Mouse (Mus musculus) natural killer cell, adult 2 months (primary cell): ENCODE measurements around the gene Rora.

Experiments
- DNase-seq, 2 experiments: peaks; one replicate each; pipeline ENCODE4 v3.0.0; 2022; ENCODE audit warnings: low spot score in 2 of 2

The Rora gene

GRCm38 (mm10) chr9:69226424-69226823, 572.8 kb downstream of the Rora start:
- DNase-seq: no peak

DNA sequence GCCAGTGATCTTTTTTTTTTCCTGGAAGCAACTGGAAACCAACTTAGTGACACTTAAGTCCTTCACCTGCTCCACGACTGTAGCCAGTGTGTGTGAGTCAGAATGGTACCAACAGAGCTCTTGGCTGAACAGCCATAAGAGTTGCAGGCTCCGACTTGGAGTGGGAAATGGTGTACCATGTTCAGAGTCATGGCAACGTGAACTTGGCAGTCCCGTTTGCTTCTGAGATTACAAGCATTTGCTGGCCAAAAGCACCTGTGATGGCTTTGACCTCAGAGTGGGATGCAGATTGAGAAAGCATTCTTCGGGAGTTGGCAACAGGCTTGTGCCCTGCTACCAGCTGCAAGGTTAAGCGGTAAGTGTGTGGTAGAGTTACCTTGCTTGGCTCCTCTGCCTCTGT, 574.2 kb downstream of the Rora start:
- DNase-seq: no peak

DNA sequence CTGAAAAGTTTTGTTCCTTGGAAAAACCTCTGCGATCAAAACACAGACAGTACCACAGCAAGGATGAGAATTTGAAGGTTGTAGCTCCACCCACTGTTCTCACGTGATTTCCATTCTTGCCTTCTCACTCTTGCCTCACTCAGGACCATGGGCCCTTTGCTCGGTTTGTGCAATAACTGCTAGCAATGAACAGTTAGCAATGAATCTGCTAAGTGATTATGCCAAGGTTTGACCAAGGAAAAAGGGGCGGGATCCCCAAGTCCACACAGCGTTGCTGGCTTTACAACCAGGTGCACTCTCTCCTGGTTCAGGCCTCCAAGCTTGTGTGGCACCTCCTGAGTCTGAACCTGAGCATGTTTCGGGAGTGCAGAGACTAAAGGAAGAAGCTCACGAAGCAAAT, 576.3 kb downstream of the Rora start:
- DNase-seq: no peak

- no peak for DNase-seq
Measured at GRCm38 (mm10) chr9:69234526-69234925, 580.9 kb downstream of the Rora start.

DNA sequence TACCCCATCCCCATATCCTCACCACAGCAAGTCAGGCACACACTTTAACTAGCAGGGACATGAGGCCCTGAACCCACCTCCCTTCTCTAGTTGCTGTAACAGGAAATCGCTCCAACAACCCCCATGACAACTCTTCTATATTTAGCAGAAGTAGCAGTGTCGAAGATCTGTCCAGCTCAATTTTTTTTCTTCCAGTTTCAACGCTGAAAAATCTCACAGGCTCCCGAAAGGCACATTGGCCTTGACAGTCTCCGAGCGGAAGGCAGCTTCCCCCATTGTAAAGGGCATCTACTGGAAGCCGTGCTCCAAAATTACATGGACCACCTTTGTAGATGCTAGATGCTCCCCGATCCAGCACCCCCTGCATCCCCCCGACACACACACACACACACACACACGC, 583.7 kb downstream of the Rora start:
- DNase-seq: no peak

DNA sequence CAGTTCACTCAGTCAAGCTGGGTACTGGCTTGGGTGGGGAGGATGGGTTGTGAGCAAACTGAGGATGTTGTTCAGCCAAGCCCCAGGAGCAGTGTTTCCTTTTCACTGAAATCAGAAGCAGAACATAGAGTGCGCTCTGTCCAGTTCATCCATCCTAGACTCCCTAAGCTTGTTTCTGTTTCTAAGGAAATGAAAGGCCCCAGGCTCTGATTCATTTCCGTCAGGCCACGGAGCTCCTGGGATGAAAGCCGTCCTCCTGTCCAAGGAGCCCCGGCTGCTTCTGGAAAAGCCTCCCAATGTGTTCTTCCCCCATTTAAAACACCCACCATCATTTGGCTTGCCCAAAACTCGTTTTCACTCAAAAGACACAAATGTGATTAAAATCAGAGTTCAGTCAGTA, 589.0 kb downstream of the Rora start:
- DNase-seq: no peak

DNA sequence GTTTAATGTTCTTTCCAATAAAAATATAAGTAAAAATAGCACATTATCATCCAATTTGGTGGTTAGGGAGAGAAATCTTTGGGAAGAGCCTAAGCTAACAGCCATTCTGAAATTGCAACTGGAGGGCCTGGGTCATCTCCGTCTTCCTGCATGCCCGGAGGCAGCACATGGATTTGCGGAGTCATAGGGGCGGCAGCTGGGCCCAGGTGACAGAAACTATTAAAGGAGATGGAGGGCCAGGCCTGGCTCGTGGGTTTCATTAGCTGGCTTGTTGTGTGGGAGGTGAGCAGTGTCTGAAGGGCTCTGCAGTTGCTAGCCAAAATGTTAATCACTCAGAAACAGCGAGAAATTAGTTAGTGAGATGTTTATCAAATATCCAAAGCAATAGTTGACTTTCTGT, 590.0 kb downstream of the Rora start:
- DNase-seq: no peak

GRCm38 (mm10) chr9:69246225-69246624, 592.6 kb downstream of the Rora start:
- no peak for DNase-seq

GRCm38 (mm10) chr9:69249586-69249985, 596.0 kb downstream of the Rora start:
- DNase-seq: no peak

DNA sequence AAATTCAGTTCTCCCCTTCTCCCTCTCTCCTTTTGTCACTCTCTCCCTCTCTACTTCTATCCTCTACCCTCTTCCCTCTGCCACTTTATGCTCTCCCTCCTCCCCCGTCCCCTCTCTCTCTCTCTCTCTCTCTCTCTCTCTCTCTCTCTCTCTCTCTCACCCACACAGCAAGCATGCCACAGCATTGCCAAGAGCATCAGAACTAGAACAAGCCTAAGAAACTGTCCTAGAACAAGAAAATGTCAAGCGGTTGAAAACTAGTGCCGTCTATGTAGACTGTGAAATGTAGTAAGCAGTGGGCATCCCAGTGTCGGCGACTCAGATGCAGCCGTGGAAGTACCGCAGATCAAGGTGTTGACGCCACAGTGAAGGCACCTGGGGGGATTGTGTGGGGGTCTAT, 596.7 kb downstream of the Rora start:
- DNase-seq: no peak

DNA sequence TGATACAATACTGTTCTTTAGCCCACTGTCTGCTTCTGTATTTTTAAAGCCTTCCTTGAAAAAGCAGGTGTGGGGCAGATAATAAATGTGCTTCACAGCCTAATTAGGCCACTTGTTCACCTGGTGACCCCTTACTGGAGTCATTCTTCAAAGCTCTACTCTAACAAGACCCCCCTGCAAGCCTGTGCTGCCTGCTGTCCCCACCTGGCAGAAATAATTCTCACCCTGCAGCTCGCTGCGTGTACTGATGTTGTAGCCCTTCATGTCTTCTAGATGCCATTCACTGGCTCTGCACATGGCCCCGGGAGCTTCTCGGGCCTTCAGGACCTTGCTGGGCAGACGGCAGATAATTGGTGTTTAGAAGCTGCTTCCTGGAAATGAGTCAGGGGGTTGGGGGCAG, 604.9 kb downstream of the Rora start:
- no peak for DNase-seq

- no peak for DNase-seq
Measured at GRCm38 (mm10) chr9:69259382-69259781, 605.8 kb downstream of the Rora start.

DNA sequence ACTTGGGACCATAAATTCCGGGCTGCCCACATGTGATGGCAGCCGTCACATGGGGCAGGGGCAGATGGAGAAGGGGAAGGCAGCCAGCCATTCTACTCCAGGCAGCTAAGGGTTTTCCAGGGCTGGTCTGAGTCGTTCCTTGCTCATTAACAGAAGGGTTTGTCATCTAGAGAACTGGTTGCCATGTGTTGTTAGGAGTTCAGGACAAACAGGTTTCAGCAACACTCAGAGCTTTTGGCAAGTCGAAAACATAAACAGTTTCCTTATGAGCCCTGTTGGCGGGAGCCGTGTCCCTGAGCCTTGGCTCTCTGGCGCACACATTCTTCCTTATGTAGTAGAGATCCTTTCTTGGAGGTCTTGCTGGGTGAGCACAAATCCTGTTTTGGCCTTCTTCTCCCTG, 611.6 kb downstream of the Rora start:
- DNase-seq: no peak

GRCm38 (mm10) chr9:69270374-69270773, 616.8 kb downstream of the Rora start:
- DNase-seq: no peak

DNA sequence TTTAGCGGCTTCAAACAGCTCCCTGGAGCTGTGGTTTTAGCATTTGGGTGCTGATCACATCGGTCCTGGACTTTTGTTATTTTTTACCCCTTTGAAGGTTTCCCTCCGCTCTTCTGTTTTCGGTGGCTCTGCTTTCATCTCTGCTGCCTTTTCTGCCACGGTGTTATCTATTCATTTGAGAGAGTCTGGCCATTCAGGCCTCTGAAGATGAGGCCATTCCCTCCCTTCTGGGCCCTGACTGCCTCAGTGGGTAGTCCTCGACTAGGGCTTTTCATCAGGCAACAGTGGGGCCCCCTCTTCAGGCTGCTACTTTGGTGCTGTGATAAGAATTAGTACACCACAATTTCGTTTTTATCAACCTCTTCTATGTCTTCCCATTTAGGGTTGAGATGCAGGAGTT, 617.3 kb downstream of the Rora start:
- DNase-seq: no peak

DNA sequence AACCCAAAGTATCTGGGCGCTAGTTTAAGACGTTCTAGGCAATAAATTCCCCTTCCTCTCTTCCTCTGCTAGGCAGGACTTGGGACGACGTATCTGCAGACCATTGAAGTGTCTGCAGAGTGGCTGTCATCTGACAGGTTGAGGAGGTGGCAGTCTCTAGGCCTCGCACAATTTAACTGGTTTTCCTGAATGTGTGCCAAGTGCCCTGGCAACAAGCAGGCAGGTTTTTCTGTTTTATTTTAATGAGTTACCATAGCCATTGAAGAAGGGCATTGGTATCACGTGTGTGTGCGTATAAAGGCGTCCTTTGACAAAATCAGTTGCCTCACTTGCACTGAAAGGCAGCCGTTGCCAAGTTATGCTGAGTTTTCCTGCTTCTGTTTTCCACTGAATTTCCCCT, 619.3 kb downstream of the Rora start:
- DNase-seq: no peak

- no peak for DNase-seq
Measured at GRCm38 (mm10) chr9:69274766-69275485, 621.3 kb downstream of the Rora start.

DNA sequence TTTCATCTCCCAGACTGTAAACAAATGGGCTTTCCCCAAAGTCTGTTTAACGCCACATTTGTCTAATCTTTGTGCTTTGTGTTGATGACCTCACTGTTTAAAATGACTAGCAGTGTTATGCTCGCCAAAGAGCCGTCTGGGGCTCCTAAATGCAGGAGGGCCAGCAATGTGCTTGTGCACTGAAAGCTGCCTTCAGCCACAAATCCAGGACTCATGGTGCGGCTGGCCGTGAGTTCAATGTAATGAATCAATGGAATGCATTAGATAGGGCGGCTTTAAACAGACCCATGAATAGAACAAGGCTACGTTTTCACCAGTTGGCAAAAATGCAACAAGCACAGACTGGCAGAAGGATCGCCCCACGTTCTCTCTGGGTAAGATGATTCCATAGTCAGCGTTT, 623.7 kb downstream of the Rora start:
- DNase-seq: no peak

DNA sequence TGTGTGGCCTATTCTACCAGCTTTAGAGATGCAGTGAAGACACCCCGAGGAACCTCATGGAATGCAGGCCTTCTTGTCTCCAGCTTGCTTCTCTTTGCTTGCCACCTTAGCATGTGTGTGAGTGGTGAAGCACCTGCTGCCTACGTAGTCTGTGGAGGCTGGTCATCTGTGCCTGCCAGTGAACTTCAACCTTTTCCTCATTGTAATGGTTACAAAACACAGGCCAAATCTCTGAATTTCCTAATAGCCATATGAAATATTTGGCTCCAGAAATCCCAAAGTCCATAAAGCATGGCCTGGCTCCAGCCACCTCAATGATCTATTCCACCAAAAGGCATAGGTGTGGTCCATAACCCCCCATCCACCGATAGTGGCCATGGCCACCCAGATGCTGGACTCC, 631.4 kb downstream of the Rora start:
- DNase-seq: no peak

- no peak for DNase-seq
Measured at GRCm38 (mm10) chr9:69288113-69288512, 634.5 kb downstream of the Rora start.

- DNase-seq: no peak
Measured at GRCm38 (mm10) chr9:69288586-69288985, 635.0 kb downstream of the Rora start.

DNA sequence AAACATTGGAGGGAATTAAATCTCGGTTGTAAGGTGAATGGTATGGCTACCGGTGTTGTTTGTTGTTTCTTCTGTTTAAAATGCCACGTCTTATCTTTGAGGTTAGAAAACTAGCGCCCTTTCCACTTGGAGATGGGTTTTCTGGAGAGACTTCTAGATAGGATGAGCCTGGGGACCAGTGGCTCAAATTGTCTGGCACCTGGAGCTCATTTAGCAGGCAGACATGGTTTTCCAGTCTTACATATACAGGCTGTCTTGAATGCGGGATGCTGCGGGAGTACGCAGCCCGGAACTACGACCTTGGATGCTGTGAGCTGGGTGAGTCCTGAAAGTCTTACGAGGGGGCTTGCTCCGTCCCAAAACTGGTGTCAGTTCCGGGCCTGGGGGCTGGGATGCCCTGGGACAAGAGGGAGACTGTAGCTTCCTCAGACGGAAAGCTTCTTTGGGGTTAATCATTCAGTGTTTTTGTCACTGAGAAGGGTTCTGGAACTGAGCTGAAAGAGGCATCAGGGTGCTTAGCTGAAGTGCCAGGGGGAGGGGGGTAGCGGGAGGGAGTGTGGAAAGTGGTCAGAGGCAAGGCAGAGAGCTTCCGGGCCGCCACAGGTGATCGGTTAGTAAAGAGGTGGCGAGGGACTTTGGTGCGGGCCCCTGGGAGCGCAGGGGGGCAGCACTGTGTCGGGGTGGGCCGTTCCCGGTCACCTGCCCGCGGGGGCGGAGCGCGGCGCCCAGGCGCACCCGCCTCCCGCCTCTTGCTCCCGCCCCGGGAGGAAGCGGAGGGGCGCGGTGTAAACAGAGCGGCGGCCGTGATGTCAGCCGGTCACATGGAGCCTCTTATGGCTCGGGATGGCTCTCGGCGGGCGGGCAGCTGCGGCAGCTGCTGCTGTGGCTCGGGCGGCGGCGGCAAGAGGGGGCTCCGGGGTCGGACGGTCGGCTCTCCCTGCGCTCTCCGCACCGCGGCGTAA, 635.8 kb downstream of the Rora start:
- DNase-seq: peak; percentile 73 to 77
